Mouse (Mus musculus) adrenal gland, postnatal 25 days (tissue): Measurements from ENCODE around the gene Cpb1. TPM values are rescaled to one million over a fixed set of nuclear protein-coding genes. Genes with fewer than 3 reads are reported as not detected.

ENCODE experiments used
- DNase-seq: peaks from one replicate; pipeline ENCODE4 v3.0.0; 2021; ENCODE audit warnings: mixed read lengths
- long read RNA-seq: library from polyadenylated mRNA; stranded (forward); transcript quantifications from one replicate; pipeline ENCODE4 v2.0.0, GENCODE M21; 2021
- total RNA-seq: library from RNA; stranded (reverse); gene quantifications from 2 replicates; pipeline ENCODE4 v1.2.3, GENCODE M21; 2021

Gene Cpb1
- 4.3 and 5.1 TPM in 2 replicates for total RNA-seq
- long read RNA-seq, partial matches to known transcripts, result 0 of 10 reads
- long read RNA-seq, other reads (novel, unspliced or antisense), result 9 of 10 reads

DNA sequence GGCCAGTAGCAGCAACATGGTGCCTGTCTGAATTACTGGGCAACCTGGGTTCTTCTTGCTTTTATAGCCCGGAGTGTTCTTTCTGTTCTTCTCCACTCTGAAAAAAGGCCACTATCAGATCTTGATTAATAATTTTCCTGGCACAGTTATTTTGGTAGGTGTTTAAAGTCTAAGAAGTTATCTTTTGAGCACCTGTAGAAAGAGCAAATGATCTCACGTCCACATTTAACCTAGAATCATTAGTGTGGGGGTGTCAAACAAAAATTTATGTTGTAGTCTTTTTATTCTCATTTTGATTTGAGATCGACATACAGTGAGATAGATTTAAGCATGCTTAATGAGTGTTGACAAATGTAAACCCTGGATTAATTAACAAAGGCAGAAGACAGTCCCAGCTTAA is at the start of gene Cpb1:
Cpb1 (minus strand) TSS at position 101 of the 400 bp plus-strand sequence.
- no peak for DNase-seq

DNA sequence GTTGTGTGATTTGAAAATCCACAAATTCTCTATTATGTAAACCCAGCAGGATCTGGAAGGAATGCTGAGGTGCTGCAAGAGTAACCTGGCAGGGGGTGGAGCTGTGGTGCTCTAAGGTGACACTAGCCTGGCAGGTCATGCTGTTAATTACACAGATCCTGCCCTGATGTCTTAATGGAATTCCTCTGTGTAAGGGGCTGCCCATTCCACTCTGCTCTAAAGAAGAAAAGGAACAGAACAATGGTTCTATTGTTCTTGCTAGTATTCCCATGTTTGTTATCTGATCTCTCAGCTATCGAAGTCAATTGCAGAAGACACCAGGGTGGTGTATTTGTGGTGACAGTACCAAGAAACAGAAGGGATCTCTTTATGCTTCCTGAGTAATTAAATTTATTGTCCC is 41.7 kb upstream of the Cpb1 start:
- DNase-seq, result no peak

DNA sequence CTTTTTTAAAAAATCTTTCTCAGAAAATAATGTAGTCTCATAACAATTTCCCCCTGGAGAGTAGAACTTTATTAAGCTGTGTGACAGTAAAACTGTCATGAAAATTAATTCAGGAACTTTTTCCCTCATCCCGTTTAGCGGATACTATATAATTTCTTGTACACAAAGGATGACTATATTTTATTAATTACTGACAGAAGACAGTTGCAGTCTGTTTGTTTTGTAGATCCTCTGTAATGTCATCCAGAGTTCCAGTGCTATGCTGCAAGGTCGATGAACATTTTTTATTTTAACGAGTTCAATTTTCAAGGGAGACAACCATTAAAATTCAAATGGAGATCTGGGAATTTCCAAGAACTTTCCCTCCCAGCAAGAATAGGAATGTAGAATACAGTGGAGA is 33.6 kb upstream of the Cpb1 start:
- DNase-seq, result no peak

DNA sequence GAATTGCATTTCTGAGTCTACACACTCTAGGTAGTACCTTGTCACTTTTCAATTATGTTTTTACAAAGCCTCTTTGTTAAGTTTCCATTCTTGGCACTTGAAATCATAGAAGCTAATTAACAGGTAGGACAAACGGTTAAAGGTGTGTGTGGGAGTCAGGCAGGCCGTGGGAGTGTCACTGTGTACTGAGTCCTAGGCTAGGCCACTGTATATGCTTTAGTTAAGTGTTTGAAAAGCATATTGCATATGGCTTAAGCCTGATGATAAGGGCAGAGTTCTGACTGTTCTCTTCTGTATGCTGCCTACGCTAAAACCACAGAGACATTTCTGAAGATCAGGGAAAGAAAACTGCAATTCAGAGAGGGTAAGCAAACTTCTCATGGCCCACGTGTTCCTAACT is 31.7 kb upstream of the Cpb1 start:
- no peak for DNase-seq

DNA sequence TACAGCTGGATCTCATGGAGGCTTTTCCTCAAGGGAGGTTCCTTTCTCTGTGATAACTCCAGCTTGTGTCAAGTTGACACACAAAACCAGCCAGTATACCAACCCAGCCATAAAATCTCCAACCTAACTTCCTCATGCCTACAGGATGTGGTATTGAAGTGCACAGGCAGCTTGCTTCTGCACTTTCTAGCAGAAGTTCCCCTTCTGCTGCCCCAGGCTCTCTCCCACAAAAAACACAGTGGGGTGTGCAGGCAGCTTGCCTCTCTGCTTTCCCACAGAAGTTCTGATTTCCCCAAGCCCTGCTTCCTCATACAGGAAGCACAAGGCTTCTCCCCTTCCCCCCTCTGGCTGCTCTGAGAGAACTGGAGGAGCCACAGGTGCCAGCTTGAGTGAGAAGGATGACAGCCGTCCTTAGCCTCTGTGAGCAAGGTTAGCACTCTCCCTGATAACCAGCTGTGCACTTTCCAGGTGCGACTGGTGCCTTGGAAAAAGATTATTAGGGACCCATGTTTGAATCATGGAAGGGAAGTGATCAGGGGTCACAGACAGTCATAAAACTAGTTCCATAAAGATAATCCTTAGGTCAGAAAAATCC is 29.3 kb upstream of the Cpb1 start:
- DNase-seq, result no peak

DNA sequence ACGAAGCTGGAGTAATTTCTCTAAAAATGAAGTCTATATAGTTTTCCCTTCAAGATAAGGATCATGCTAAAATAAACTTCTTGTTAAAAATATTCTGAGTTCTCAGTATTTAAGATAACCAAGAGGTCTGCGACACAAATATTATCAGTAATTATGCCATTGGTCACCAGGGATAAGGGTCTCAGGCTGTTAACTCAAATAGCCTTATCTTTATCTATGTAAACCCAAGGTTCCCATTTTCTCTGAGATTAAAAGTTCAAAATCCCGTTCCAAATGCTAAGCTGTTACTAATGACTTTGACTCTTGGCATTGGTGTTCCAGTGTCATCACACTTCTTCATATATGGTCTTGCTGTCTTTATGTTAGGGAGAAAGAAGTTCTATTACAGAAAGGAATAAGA is 20.0 kb upstream of the Cpb1 start:
- DNase-seq, result no peak

DNA sequence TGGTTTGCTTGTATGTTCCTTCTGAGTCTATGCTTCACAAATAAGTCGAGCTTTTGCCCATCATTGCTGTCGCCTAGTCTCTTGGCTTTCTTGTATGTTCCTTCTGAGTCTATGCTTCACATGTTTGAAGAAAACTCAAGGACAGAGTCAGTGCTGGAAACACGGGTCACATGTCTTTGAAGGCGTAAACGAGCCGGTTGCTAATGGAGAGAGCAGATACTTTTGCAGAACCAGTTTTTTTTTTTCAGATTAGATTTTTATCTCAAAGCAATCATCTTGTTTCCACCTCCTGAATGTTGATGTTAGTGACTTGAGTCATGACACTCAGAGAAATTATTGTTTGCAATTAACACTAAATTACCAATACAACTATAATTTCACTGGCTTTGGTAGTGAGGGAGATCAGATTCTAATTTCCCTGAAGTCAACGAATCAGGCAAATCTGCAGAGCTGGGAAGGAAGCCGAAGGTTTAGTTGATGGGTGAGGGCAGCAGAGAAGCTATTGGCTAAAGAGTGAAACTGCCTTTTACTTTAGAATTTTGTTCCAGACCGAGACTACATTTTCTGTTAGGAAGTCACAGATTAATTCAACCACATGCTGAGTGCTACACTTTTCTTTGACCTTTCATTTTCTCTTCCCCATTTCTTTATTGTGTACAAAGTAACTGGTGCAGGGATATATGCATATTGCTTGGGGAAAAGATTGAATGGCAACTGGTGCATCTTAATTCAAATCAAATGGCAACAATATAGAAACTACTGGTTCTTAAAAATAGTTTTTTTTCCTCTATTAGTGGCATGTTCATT is 19.2 kb upstream of the Cpb1 start:
- no peak for DNase-seq

DNA sequence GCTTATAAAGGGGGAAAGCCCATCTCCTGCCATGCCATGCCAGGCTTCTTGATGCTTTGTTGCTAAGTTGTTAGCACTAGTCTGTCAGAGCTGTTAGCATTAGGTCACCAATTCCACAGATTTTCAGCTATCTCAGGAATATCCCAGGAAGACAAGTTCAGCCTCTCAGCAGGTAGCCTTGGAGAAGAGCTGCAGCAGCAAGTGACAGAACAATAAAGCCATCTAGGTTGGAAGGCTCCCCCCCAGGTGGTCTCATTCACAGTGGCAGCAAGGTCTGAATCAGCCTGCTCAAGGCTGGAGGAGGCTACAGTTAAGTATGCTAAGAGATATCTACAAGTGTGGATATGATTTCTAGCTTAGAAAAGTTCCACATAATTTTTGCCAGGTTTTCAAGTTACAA is 15.8 kb upstream of the Cpb1 start:
- no peak for DNase-seq

DNA sequence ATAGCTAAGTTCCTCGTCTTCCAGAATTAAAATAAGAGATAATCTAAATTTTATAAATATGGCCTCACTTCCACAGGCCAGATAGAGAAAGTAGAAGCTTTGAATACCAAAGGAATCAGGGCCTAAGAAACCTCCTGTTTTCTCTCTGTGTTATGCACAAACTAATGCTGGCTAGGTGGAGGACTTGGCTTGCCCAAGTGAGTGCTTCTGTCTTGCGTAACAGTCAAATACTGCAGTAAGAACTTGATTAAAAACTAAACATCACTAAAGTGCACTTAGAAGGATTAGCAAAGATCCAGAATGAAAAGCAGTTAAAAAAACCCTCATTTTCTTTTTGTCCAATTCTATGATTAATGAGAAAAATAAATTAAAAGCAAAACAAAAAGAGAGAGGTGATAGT is 13.2 kb upstream of the Cpb1 start:
- DNase-seq, result no peak

DNA sequence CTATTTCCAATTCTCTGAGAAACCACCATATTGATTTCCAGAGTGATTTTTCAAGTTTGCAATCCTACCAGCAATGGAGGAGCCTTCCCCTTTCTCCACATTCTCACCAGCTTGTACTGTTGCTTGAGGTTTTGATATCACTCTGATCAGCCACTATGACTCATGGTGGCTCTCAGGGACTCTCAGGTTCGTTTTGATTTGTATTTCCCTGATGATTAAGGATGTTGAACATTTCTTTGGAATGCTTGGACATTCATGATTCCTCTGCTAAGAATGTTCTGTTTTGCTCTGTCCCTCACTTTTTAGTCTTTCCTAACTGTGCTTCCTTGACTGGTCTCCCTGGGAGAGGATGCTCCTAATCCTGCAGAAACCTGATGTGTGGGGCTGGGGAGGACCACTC is 6.3 kb upstream of the Cpb1 start:
- no peak for DNase-seq

DNA sequence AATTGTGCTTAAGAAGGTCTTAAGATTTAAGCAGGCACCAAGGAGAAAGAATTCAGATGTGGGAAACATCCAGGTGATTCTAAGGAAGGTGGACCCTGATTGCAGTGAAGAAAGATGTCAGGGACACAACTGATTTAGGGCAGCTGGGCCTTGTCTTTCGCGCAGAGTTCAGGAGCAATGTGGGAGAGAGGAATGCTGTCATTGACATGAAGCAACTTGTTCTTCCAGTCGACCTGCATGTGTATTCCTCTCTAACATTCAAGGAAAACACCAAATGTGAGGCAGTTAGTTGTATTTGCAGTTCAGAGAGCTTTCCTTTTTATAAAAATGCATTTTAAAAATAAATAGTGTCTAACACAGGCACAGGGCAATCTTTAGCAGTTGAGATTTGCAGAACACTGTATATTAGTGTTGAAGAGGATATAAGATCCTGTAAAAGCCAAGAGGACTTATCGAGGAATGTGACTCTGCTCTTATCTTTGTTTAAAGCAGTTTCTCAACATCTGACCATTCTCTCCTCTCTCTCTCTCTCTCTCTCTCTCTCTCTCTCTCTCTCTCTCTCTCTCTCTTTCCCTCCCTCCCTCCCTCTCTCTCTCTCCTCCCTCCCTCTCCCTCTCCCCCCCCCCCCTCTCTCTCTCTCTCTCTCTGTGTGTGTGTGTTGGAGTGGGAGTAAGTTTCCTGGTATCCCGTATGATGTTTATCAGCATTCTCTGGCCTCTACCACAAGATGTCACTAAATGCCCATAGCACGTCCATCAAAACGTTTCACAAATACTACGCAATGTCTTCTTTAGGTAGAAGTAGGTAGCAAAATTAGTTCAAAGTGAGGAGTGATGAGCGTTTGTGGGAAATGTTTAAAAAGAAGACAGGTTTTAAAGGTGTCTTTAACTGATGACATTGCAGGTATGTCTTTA is 20.7 kb downstream of the Cpb1 start:
- no peak for DNase-seq

DNA sequence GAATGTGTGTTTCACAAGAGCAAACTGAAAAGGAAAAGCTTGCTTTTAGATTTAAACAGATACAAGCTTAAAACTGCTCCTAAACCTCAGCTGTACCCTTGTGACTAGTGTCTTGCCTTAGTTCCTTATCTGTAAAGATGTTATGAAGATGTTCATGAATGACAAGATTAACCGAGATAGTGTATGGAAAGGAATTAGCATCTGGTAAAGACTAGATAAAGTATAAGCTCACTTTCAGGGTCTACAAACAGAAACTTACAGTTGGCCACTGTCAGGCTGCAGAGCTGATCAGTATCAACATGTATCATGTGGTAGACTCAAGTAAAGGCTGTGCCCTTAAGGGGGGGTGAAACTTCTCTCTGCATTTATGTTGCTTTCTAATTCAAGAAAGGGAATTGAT is 31.6 kb downstream of the Cpb1 start:
- no peak for DNase-seq

DNA sequence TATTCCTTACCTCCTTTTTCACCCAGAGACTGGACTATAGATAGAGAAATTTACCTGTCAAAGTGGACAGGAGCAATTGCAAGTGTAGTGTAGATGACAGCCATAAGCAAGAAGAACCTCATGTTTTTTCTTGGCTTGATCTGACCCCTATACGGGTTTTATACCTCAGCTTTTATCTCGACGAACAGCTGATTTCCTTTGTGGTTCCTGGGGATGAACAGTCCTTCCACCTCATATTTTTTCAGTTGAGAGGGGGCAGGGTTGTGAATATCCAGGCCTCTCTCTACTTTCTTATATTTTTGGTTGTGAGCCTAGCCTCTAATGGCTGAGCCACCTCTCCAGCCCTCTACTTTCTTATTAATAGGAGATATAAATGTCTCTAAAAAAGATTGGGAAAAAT is 33.5 kb downstream of the Cpb1 start, which contains the start of gene Cpa3:
Cpa3 (minus strand) TSS at position 132 of the 400 bp plus-strand sequence.
- DNase-seq, result no peak

DNA sequence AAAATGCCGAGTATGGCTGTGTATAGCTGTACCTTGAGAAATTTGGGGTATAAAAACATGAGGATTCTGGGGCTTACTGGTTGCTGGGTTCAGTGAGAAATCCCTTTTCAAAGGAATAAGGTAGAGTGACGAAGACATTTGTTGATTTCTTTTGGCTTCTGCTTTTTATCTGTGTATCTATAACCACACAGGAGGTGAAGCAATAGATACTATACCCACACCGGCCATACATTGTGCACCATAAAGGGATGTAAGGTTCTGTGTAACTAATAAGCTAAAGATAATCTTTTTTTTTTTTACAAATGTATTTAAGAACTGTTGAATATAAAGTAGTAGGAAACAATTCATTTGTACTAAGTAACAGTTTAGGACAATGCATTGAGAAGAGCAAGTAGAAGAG is 35.8 kb downstream of the Cpb1 start:
- no peak for DNase-seq

DNA sequence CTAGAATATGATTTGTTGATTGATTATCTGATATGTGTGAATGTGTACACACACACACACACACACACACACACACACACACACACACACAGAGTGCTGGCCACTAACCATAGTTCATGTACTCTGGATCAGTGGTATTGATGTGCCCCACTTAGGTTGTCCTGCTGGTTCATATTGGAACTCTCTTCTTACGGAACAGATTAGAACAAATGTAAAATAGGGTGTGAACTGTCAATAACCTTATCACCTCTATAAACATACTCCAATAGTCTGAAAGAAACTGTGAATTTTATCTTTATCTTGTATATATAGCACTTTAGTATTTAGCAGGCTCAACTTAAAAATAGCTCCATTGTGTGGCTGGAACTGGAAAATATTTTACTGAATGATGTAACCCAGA is 38.6 kb downstream of the Cpb1 start:
- no peak for DNase-seq

DNA sequence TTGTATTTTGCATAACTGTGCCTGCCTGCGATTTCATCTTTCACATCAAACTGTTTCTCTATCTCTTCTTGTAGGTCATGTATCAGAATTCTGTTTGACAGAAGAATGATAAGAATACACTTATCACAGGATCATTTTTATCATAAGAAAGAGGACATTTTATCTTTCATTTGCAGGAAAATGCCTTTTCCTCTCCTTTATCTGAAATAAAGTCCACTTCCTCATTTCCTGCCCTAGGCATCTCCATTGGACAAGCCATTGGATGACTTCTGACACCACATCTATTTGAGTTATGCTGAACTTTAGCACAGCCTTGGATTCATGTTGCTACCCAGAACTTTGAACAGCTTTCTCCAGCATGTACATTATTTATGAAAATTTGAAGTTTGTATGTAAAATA is 46.5 kb downstream of the Cpb1 start:
- no peak for DNase-seq

DNA sequence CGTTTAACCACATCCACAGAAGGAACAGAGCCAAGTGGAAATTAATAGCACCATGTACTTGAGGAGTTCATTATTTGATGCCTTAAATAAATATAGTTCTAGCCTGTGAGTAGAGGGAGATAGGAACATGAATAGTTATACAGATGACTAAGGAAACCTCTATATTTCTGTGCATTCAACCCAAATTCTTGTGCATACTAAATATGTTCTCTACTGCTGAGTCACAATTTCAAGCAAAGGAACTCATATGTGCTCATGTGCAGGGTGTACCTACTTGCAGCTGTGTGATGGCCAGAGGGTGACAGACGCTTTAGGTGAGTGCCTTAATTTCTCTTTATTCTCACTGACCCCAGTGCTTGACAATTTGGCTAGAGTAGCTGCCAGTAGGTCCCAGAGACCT is 50.1 kb downstream of the Cpb1 start:
- DNase-seq, result no peak

DNA sequence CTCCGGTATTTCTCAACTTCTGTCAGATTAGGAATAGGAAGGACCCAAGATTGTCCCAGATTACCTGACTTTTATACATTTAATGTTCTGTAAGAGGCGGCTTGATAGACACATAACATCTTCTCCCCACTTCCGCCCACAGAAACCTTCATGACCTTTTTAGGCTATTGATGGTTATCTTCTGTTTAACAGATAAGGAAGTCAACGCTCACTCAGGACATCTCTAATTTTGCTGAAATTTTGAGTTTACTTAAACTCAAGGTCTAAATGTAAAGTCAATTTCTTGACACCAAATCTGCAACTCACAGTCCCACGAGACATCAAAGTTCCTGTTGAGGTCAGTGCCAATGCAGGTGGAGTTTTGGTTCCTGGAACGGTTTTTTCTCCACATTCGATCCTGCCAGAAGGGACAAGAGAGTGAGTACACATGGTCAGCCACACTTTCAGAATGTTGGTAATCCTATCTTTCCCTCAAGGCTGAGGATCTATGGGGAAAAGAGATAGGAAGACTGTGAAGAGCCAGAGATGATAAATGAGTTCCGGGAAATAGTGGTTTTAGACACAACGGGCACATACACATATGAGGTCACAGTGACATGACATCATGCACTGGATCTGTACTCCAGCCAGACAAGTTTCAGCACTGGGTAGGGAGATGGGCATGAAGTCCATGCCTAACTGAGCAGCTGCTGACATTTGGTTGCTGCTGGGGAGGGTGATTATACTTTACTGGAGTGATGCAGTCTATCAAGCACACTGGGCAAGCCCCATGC is 52.4 kb downstream of the Cpb1 start:
- no peak for DNase-seq

DNA sequence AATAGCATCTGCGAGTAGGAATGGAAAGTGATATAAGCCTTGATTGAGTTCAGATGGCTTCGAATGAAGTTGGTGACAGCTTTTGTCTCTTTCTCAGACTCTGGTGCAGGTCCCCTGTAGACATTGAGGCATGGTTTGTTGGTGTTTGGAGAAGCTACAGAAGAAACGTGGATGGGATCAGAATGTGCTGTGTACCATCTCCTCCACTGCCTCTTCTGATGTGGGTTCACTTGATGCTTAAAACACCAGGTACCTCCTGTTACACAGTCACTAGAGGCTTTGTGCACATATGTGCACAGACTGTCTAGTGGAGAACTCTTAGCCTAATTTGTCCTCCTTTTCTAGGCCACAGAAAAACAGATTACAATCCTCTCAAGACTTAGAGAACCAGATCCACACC is 53.4 kb downstream of the Cpb1 start:
- DNase-seq, result no peak

DNA sequence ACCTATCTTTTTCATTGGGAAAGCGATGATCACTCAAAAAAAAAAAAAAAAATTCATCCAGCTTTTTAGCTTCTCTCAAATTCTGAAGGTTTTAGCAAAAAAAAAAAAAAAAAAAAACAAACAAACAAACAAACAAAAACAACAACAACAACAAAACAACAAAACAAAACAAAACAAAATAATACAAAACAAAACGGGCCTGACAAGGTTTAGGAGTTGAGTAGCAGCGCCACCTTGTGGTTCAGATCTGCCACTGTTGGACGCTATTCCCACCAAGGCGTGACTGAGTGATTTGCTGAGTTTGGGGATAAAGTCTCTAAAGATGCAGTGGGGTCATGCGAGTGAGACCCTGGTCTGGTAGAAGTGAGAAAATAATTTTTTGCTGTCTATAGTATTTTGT is 76.7 kb downstream of the Cpb1 start:
- peak; percentile 63 for DNase-seq
